Mouse (Mus musculus) left cerebral cortex, adult 6 months (tissue): ENCODE results near the gene Sugp2. TPM values are rescaled to one million over a fixed set of nuclear protein-coding genes. Genes with fewer than 3 reads are reported as not detected.

Experiments
- long read RNA-seq, 2 experiments: library from polyadenylated mRNA; unstranded; transcript quantifications; one replicate each; pipeline ENCODE4 v2.0.0; 2019 to 2020
- polyA plus RNA-seq: library from polyadenylated mRNA; unstranded; fragments of <200 nt; fragmentation: Nextera tagmentation; gene quantifications from 2 replicates; pipeline ENCODE4 v1.2.3, GENCODE M21; 2021

Sugp2 gene
- polyA plus RNA-seq = 29.7 and 30.6 TPM in 2 replicates
- long read RNA-seq, experiment 1, full-length matches to known transcripts = 73 of 160 reads
- long read RNA-seq, experiment 1, partial matches to known transcripts = 48 of 160 reads
- long read RNA-seq, experiment 1, other reads (novel, unspliced or antisense) = 39 of 160 reads
- long read RNA-seq, experiment 2, transcript Sugp2-201 (11 exons, 3,874 nt) = major isoform, 8 of 34 reads
- long read RNA-seq, experiment 2, partial matches to known transcripts = 18 of 34 reads
- long read RNA-seq, experiment 2, other reads (novel, unspliced or antisense) = 8 of 34 reads

GRCm38 (mm10) chr8:70234080-70234780, at the start of gene Sugp2, which contains the start of gene Armc6:
TSS of gene Sugp2 (plus strand) at chr8:70234226.
TSS of gene Armc6 (minus strand) at chr8:70234466.

GRCm38 (mm10) chr8:70212112-70213055, 21.6 kb upstream of the Sugp2 start, which contains the start of gene Slc25a42:
TSS of gene Slc25a42 (minus strand) at chr8:70212305.

GRCm38 (mm10) chr8:70282603-70283135, 48.6 kb downstream of the Sugp2 start, which contains the start of gene Homer3:
TSS of gene Homer3 (plus strand) at chr8:70282827.

GRCm38 (mm10) chr8:70302358-70302890, 68.4 kb downstream of the Sugp2 start, which contains the start of the genes Ddx49 and Cope:
TSS of gene Ddx49 (minus strand) at chr8:70302489.
TSS of gene Cope (plus strand) at chr8:70302518.

GRCm38 (mm10) chr8:70315624-70316510, 81.8 kb downstream of the Sugp2 start, which contains the start of gene Cers1:
TSS of gene Cers1 (plus strand) at chr8:70315775.

GRCm38 (mm10) chr8:70329124-70329834, 95.3 kb downstream of the Sugp2 start, which contains the start of gene Gdf1:
TSS of gene Gdf1 (plus strand) at chr8:70329817.

Other genes with a start within 250 kb of the Sugp2 start
- gene Gatad2a, start 237.8 kb upstream of the Sugp2 start, polyA plus RNA-seq = 6.8 and 8.7 TPM in 2 replicates
- 24.8 and 37.2 TPM in 2 replicates for gene Mau2, start 191.5 kb upstream of the Sugp2 start, polyA plus RNA-seq
- 27.5 and 30.4 TPM in 2 replicates for gene Sugp1, start 191.4 kb upstream of the Sugp2 start, polyA plus RNA-seq
- 0.18 TPM in 2 replicates for gene Tm6sf2, start 161.3 kb upstream of the Sugp2 start, polyA plus RNA-seq
- gene Hapln4, start 150.8 kb upstream of the Sugp2 start, polyA plus RNA-seq = 54.9 and 60.9 TPM in 2 replicates
- gene Ncan, start 113.4 kb upstream of the Sugp2 start, polyA plus RNA-seq = 109 and 132 TPM in 2 replicates
- gene Nr2c2ap, start 102.9 kb upstream of the Sugp2 start, polyA plus RNA-seq = 34.7 and 36.6 TPM in 2 replicates
- gene Rfxank, start 95.1 kb upstream of the Sugp2 start, polyA plus RNA-seq = 12.7 and 15.3 TPM in 2 replicates
- gene Borcs8, start 94.7 kb upstream of the Sugp2 start, polyA plus RNA-seq = 121 and 136 TPM in 2 replicates
- 0.36 and 0.38 TPM in 2 replicates for gene Mef2b, start 94.5 kb upstream of the Sugp2 start, polyA plus RNA-seq
- gene Tmem161a, start 61.9 kb upstream of the Sugp2 start, polyA plus RNA-seq = 22.7 and 26.0 TPM in 2 replicates
- gene Slc25a42, start 21.9 kb upstream of the Sugp2 start, polyA plus RNA-seq = 9.4 and 11.1 TPM in 2 replicates
- gene Armc6, start 240 bp downstream of the Sugp2 start, polyA plus RNA-seq = 36.5 and 40.3 TPM in 2 replicates
- 2.0 and 6.7 TPM in 2 replicates for gene Homer3, start 48.6 kb downstream of the Sugp2 start, polyA plus RNA-seq
- gene Ddx49, start 68.3 kb downstream of the Sugp2 start, polyA plus RNA-seq = 21.0 and 26.7 TPM in 2 replicates
- 306 and 417 TPM in 2 replicates for gene Cope, start 68.3 kb downstream of the Sugp2 start, polyA plus RNA-seq
- gene Cers1, start 81.5 kb downstream of the Sugp2 start, polyA plus RNA-seq = 86.2 and 92.0 TPM in 2 replicates
- gene Gdf1, start 95.6 kb downstream of the Sugp2 start, polyA plus RNA-seq = 8.7 and 22.3 TPM in 2 replicates
- 4.3 and 7.7 TPM in 2 replicates for gene Upf1, start 119.1 kb downstream of the Sugp2 start, polyA plus RNA-seq
- gene Comp, start 139.3 kb downstream of the Sugp2 start, polyA plus RNA-seq = 0.23 and 0.41 TPM in 2 replicates
- 53.2 and 75.6 TPM in 2 replicates for gene Crtc1, start 205.4 kb downstream of the Sugp2 start, polyA plus RNA-seq
- 30.8 and 37.7 TPM in 2 replicates for gene Klhl26, start 242.7 kb downstream of the Sugp2 start, polyA plus RNA-seq